Mouse (Mus musculus) frontal cortex, adult (tissue): ENCODE results near the gene Cenpm.

Experiments used
- ATAC-seq: cut with Nextera tagmentation; 2 replicates; pipeline ENCODE4 v1.9.2; 2017; ENCODE audit warnings: mild to moderate bottlenecking, moderate library complexity, mixed read lengths; ENCODE audit not compliant: low TSS enrichment

The Cenpm gene

DNA sequence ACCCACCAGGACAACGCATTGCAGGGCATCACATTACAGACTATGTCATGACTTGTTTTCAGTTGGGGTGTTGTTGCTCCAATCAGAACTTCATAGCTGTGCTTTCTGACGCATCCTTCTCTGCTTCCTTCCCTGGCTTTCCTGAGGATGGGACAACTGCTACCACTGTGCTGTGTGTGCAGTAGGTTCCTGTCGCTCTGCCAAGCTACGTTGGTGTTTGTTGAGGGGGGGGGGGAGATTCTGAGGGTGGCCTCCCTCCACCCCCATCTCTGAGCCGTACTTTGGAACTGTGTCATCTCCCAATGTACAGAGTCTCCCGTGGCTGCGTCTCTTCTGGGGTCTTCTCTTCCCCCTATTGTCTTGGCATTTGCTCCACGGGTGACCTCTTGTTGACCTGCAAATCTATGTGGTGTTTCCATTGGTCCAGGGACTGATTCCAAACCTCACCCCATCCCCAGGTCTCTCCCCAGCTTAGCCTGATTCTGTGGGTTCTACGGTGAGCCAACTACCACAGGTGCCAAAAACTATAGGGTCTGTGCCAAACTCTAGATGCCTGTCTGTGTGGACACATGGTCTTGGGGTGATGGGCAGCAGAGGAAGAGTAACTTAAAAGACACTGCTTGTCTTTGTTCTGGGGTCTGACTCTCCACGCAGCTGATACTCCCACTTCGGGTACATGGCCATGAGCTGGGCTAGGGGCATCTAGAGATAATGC, 29.1 kb downstream of the Cenpm start:
- ATAC-seq = peak; percentile 32; the same call in 1 of the 2 replicates

- no peak for ATAC-seq
Measured at GRCm38 (mm10) chr15:82213222-82213621, 31.3 kb downstream of the Cenpm start.

- no peak for ATAC-seq
Measured at GRCm38 (mm10) chr15:82212752-82213063, 31.8 kb downstream of the Cenpm start, which contains the start of gene Shisa8. Gene Shisa8 (minus strand): TSS chr15:82212815.

GRCm38 (mm10) chr15:82211911-82212751, 32.4 kb downstream of the Cenpm start:
- ATAC-seq = no peak

DNA sequence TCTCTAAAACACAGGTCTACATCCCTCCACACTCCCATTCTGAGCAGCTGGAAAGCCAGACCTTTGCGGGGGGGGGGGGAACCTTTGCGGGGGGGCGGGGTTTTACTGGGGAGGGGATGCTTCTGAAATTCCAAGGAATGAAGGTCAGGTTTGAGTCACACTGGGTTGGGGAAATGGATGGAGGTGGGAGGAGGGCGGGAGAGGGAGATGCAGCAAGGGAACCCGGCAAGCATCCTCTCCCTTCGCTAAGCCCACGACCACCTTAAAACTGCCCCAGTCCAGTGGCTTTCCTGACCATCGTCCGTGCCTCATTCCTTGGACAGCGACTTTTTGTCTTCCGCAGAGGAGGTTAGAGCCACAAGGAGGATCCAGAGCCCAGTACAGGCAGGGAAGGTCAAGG, 33.3 kb downstream of the Cenpm start:
- no peak for ATAC-seq

GRCm38 (mm10) chr15:82210801-82211200, 33.7 kb downstream of the Cenpm start:
- no peak for ATAC-seq

DNA sequence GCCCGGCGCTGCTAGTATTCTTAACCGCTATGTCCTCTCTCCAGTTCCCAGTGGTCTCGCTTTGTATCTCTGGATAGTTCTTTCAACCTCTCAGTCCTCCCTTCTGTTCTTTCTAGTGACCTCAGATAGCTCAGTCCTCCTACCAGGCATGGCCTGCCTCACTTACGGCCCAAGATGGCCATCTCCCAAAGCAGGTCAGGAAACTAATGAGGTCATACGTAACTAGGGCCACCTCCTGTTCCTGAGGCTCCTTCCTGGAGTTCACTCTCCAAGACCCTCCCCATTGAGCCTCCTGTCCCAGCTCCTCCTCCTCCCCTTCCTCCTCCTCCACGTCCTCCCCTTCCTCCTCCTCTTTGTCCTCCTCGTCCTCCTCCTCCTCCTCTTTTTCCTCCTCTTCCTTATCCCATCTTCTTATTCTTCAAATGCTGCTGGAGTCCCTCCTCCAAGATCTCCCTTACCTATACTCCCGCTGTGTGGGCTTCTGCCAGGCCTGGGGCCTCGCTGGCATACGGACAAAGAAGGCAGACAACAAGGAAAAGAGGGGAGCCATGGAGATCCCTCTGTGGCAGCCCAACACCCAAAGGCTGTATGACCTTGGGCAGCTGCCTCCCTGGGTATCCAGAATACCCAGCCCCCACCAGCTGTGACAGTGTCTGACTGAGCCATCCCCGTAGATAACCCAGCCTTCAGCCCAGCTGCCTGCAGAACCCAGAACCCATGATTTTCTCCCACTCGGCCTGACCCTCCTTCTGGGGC, 35.1 kb downstream of the Cenpm start:
- no peak for ATAC-seq

- no peak for ATAC-seq
Measured at GRCm38 (mm10) chr15:82208307-82208706, 36.2 kb downstream of the Cenpm start.

- no peak for ATAC-seq
Measured at GRCm38 (mm10) chr15:82207504-82208219, 36.9 kb downstream of the Cenpm start.

DNA sequence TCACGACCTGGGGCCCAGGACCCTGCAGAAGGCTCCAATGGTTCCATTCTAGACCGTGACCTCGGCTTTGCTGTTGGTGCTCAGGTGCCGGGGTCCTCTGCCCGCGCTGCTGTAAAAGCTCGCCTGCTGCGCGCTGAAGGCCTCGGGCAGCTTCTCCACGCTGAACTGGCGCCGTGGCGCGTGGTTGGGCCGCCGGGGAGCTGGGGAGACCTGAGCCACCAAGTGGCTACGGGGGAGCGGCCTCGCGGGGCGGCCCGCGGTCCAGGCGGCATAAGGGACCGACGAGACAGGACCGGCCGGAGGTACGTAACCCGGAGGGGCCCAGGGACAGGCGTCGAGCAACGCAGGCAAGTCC, 37.5 kb downstream of the Cenpm start:
- no peak for ATAC-seq

GRCm38 (mm10) chr15:82206365-82207104, 38.0 kb downstream of the Cenpm start:
- ATAC-seq = peak; percentile 42

DNA sequence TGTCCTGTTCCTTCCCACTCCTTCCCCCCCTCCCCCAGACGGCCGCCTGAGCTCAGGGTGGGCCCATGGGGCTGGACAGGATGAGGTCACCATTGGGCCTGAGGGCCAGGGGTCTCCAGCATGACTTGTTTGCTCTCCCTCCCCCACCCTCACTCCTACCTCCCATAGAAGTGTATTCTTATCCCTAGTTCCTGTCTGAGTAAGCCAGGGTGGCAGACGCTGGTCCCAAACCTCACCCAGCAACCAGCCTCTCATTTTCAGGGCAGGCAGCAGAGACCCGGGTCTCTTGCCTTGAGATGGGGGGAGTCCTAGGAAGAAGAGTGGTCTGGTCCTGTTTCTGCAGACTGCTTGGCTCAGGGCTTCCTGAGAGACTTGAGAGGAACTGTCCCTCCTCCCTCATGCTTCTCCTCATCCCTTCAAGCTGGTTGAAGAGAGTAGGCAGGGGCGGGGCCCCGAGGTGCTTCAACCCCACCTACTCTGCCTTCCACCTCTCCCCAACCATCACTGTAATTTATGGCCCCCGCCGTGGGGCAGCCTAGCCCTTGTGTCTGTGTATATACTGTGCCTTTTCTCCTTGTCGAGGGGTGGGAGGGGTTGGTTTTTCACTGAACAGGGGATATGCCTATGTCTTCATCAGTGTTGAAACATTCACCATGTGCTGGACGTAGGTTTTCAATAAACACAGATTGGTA, 39.7 kb downstream of the Cenpm start:
- ATAC-seq = no peak

GRCm38 (mm10) chr15:82203611-82204351, 40.8 kb downstream of the Cenpm start:
- ATAC-seq = no peak

- ATAC-seq = no peak
Measured at GRCm38 (mm10) chr15:82203090-82203489, 41.5 kb downstream of the Cenpm start.

GRCm38 (mm10) chr15:82202086-82202485, 42.5 kb downstream of the Cenpm start:
- ATAC-seq = no peak

- ATAC-seq = no peak
Measured at GRCm38 (mm10) chr15:82199546-82199945, 45.0 kb downstream of the Cenpm start.

DNA sequence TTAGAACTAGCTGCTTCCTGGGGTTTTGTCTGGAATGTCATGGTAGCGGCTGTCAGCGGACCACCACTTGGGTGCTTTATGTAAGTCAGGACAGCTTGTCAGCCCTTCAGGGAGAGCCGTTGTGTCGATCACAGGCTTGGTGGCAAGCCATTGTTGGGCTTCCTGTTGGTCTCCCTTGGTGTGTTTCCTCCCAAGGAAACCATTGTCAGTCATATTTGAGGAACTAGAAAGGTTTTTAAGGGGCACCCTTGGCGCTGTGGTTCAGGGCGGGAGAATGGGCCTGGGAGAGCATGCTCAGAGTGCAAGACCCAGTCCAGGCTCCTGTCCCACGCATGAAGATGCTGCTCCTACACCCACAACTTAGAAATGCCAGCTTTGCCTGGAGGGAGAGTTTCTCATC, 46.2 kb downstream of the Cenpm start:
- no peak for ATAC-seq

GRCm38 (mm10) chr15:82197937-82198336, 46.6 kb downstream of the Cenpm start:
- no peak for ATAC-seq

GRCm38 (mm10) chr15:82197246-82197750, 47.2 kb downstream of the Cenpm start:
- ATAC-seq = no peak

DNA sequence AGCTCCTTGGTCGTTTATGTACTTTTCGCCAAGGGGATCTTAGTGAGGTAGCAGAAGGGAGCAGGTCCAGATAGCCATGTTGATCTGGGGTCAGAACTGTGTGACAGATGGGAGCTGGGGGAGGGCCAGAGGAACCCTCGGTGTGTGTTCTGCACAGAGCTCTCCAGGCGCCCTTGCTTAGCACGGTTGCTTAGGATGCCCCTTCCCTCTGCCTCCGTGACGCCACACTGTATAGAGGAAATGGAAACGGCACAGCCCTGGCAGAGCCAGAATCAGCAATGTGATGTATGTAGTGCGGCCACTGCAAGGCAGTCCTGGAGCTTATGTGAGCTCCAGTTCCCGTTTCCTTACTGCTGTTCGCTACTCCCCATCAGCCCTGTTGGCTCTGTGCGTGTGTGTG, 48.2 kb downstream of the Cenpm start:
- no peak for ATAC-seq
